Mouse (Mus musculus) gonadal fat pad, adult 2 months (tissue): Measurements from ENCODE around the gene Epn1. TPM values are rescaled to one million over a fixed set of nuclear protein-coding genes. Genes with fewer than 3 reads are reported as not detected.

Experiments used
- DNase-seq: peaks from one replicate; pipeline ENCODE4 v3.0.0-alpha.2; 2012; ENCODE audit warnings: low read depth
- polyA plus RNA-seq: library from polyadenylated mRNA; depleted of rRNA; stranded (reverse); fragments of >200 nt; gene quantifications from 2 replicates; pipeline ENCODE4 v1.2.3, GENCODE M21; 2012; rRNA removed

Gene Epn1
- polyA plus RNA-seq, 1 experiment: 142 TPM

- no peak for DNase-seq
Measured at GRCm38 (mm10) chr7:5092831-5093510, 12.9 kb downstream of the Epn1 start.

- no peak for DNase-seq
Measured at GRCm38 (mm10) chr7:5098769-5099168, 18.7 kb downstream of the Epn1 start.

- no peak for DNase-seq
Measured at GRCm38 (mm10) chr7:5099796-5100195, 19.8 kb downstream of the Epn1 start.

- no peak for DNase-seq
Measured at GRCm38 (mm10) chr7:5101066-5101663, 21.1 kb downstream of the Epn1 start.

- no peak for DNase-seq
Measured at GRCm38 (mm10) chr7:5102564-5102963, 22.5 kb downstream of the Epn1 start.

- no peak for DNase-seq
Measured at GRCm38 (mm10) chr7:5108272-5108671, 28.2 kb downstream of the Epn1 start.

- no peak for DNase-seq
Measured at GRCm38 (mm10) chr7:5109301-5109700, 29.3 kb downstream of the Epn1 start.

- no peak for DNase-seq
Measured at GRCm38 (mm10) chr7:5112701-5113100, 32.7 kb downstream of the Epn1 start.

- no peak for DNase-seq
Measured at GRCm38 (mm10) chr7:5116850-5117249, 36.8 kb downstream of the Epn1 start, which contains the start of gene Rfpl4. Gene Rfpl4, minus strand, starts transcription at chr7:5116950.

GRCm38 (mm10) chr7:5125078-5125477 lies 45.0 kb downstream of the Epn1 start:
- DNase-seq: no peak

GRCm38 (mm10) chr7:5125549-5126406 lies 45.7 kb downstream of the Epn1 start, which contains the start of gene Rasl2-9:
Gene Rasl2-9, minus strand, starts transcription at chr7:5125950.
- DNase-seq: no peak

Other genes starting within 250 kb of the Epn1 start
- gene Shisa7, start 235.5 kb upstream of the Epn1 start, polyA plus RNA-seq: 1.2 and 2.3 TPM in 2 replicates
- gene Isoc2b, start 210.0 kb upstream of the Epn1 start, polyA plus RNA-seq: 34.9 and 45.7 TPM in 2 replicates
- 26.4 and 35.4 TPM in 2 replicates for gene Isoc2a, start 203.1 kb upstream of the Epn1 start, polyA plus RNA-seq
- 0.09 TPM in 1 of 2 replicates, not detected in the other for gene Gm36210, start 173.7 kb upstream of the Epn1 start, polyA plus RNA-seq
- 6.9 and 10.2 TPM in 2 replicates for gene Zfp628, start 165.0 kb upstream of the Epn1 start, polyA plus RNA-seq
- gene Nat14, start 158.2 kb upstream of the Epn1 start, polyA plus RNA-seq: 3.6 TPM in 2 replicates
- 8.5 and 12.1 TPM in 2 replicates for gene Ssc5d, start 154.4 kb upstream of the Epn1 start, polyA plus RNA-seq
- gene Sbk2, start 115.8 kb upstream of the Epn1 start, polyA plus RNA-seq: 0.89 and 1.9 TPM in 2 replicates
- 0.12 and 0.20 TPM in 2 replicates for gene Sbk3, start 109.1 kb upstream of the Epn1 start, polyA plus RNA-seq
- 37.0 and 39.8 TPM in 2 replicates for gene Zfp579, start 84.1 kb upstream of the Epn1 start, polyA plus RNA-seq
- 24.1 and 28.6 TPM in 2 replicates for gene Zfp524, start 65.8 kb upstream of the Epn1 start, polyA plus RNA-seq
- gene Fiz1, start 65.5 kb upstream of the Epn1 start, polyA plus RNA-seq: 25.6 and 26.5 TPM in 2 replicates
- 0.18 TPM in 1 of 2 replicates, not detected in the other for gene Gm44973, start 64.7 kb upstream of the Epn1 start, polyA plus RNA-seq
- gene Zfp865, start 59.9 kb upstream of the Epn1 start, polyA plus RNA-seq: 26.7 and 29.1 TPM in 2 replicates
- gene Ccdc106, start 59.7 kb upstream of the Epn1 start, polyA plus RNA-seq: 5.8 and 7.8 TPM in 2 replicates
- not detected in 2 replicates for gene 4632433K11Rik, start 46.1 kb upstream of the Epn1 start, polyA plus RNA-seq
- gene Zfp784, start 41.8 kb upstream of the Epn1 start, polyA plus RNA-seq: 5.5 and 6.4 TPM in 2 replicates
- 15.5 and 17.9 TPM in 2 replicates for gene Zfp580, start 28.7 kb upstream of the Epn1 start, polyA plus RNA-seq
- 163 and 192 TPM in 2 replicates for gene U2af2, start 18.1 kb upstream of the Epn1 start, polyA plus RNA-seq
- not detected in 2 replicates for gene Rfpl4, start 36.7 kb downstream of the Epn1 start, polyA plus RNA-seq
- gene Rasl2-9, start 45.7 kb downstream of the Epn1 start, polyA plus RNA-seq: 1.3 and 1.5 TPM in 2 replicates
- not detected in 2 replicates for gene Vmn1r55, start 69.4 kb downstream of the Epn1 start, polyA plus RNA-seq
- gene Vmn1r56, start 116.5 kb downstream of the Epn1 start, polyA plus RNA-seq: not detected in 2 replicates
- gene Vmn1r57, start 138.3 kb downstream of the Epn1 start, polyA plus RNA-seq: not detected in 2 replicates